Mouse (Mus musculus) MEL-GATA-1-ER (cell line): ENCODE measurements around the gene Evi2a.

ENCODE experiments used
- DNase-seq: peaks from one replicate; pipeline ENCODE4 v3.0.0-alpha.2; 2012; ENCODE audit warnings: low read depth; ENCODE audit errors: extremely low read depth

Gene Evi2a

DNA sequence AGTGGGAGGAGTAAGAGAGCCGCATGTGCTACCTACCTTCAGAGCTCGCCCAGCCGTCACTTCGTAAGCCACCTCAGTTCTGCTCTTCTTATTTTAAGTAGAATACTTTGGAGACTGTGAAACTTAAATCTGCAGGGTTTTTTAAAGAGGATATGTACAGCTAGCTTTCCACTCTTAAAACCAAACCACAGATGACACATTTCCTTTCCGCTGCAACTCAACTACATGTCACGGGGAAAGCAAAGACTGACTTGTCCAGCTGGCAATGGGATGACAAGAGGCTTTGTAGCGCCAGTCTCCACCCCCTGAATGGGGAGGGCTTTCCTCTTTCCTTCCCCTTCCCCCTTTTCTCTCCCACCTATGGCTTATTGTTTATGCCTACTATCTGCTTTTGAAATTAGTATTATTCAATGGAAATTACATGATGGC is at the start of gene Evi2a, which contains the start of gene Evi2:
Gene Evi2a, minus strand, starts transcription at position 277 of the 429 bp plus-strand sequence.
Gene Evi2, minus strand, starts transcription at position 257 of the 429 bp plus-strand sequence.
- DNase-seq, result no peak

DNA sequence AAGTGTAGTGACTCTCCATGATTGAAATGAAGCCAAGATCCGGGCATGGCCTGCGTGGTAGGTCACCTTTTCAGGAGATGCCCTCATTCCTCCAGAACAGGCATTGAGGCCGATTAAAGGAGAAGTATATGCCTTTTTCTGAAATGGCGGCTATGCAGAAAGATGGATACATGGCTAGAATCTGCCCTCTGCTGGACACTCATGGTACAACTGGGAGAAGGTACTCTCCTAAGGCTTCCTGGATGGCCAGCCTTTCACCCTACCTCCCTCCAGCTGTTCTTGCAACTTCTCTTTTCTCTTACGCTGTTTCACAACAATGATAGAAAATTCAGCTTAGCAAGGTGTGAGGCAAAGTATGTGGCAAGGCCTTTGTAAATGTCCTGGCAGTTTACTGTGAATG is 47.3 kb upstream of the Evi2a start:
- peak; percentile 49 for DNase-seq

DNA sequence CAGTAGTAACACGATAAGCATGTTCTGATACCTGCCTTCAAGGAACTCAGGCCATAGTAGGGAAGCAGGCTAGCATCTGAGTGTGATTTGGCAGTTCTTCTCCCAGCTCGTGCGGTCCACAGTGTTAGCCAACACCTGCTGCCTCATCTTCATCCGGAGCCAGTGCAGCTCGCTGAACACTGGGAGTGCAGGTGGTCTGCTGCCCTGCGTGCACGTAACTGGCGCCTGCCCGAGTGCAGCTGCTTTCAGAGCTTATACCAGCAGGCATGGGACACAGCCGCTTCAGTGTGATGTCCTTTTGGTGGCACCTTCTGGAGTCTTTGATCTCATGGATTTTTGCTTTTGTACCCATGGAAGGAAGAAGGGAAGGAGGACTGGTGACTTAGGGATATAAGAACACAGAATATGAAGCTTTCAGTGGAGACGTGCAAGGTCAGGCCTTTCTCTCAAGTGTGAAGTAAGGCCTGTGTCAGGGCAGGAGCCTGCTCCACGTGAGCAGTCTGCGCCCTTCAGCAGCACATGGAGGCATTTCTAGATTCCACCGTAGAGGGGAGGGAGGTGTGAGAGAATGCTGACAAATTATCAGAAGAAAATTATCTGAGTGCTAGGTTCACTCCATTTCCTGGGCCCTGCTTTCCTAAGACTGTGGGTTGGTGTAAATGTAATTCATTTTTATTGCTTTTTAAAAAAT is 45.1 kb upstream of the Evi2a start:
- no peak for DNase-seq

DNA sequence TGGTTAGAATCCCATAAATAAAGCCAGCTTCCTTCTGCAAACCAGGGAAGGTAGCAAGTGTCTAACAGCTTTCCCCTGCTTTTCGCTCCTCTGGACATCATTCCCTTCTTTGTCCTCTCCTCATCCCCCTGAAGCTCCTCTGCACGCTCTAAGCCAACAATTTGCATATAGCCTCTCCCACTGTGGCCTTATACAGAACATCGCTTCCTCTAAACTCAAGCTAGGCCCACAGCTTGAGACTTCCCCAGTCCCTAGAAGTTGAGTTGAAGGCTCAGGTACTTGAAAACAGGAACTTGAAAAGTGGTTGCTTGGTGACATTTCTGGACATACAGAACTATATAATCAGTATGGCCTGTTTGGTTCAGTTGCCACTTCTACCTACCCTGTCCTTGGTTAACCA is 43.4 kb upstream of the Evi2a start:
- DNase-seq, result peak; percentile 26

DNA sequence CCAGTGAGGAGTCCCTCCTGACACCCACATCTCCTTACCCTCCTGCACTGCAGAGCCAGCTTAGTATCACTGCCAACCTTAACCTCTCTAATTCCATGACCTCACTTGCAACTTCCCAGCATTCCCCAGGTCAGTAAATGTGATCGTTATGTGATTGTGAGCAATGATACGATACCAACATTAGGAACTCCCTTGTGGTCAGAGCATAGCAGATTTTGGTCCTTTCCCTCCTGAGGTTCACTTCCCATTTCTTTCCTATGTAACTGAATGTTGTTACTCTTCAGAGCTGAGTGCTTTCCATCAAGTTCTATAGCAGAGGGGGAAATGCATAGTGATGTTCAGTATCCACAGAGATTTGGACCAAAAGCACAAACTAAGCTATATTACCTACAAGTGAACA is 39.9 kb upstream of the Evi2a start:
- no peak for DNase-seq

DNA sequence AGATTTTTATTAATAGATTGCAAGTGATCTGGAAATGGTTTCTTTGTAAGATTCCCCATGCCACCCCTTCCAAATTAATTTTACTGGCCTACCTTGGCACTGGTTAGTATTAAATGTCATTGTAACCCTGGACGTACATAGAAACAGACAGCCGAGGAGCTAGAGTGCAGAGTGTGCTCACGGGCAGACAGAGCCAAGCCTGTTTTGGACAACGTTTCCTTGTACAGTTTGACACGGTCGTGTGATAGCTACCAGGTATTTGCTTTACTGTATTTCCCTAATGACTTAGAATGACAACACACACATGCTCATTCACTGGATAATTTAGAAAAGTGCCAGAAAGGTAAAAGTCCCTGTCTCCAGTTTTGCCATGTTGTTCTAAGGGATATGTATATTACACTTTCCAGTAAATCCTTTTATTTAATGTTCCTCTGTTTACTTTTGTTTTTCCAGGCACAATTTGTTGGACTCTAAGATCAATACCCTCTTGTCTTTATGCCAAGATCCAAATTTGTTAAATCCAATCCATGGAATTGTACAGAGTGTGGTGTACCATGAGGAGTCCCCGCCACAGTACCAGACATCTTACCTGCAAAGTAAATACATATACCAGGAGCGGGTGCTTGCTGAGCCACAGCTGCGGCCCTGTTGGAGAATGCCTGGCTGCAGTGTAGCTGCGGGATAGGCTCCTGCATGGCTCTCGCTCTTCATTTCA is 37.9 kb upstream of the Evi2a start:
- no peak for DNase-seq

DNA sequence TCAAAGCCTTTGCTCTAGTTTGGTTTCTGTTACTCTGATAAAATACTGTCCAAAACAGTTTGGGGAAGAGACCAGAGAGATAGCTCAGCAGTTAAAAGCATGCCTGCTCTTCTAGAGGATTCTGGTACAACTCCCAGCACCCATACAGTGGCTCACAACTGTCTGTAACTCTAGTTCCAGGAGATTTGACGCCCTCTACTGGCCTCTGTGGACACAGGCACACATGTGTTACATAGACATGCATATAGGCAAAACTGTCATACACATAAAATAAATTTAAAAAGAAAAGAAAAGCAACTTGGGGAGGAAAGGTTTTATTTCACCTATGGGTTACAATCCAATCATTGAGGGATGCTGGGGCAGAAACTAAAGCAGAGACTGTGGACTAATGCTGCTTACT is 36.5 kb upstream of the Evi2a start:
- no peak for DNase-seq

DNA sequence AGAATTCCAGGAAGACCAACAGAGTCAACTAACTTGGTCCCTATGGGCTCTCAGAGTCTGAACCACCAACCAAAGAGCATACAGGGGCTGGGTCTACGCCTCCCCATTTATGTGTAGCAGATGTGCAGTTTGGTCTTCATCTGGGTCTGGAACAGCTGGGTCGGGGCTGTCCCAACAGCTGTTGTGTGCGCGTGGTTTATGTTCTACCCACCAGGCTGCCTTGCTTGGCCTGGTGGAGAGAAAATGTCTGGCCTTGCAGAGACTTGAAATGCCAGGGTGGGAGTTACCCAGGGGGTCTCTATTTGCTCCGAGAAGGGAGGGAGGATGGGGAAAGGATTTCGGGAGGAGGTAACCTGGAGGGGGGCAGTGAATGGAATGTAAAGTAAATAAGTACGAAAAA is 33.1 kb upstream of the Evi2a start:
- no peak for DNase-seq

DNA sequence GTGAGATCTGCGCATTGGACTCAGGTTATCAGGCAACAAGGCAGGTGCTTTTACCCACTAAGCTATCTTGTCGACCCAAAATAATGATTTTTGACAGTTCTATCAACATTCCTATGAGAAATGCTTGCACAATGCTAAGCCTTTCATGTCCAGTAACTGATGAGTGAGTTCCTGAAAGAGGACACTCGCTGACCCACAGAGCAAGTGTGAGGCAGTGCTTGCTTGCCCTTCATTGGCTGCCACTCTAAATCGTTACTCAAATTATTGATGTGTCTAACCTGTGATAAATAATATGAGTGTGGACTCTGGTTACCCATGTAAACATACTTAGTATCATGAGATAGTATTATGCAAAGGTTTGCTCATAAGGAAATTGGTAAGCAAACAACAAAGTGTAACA is 30.1 kb upstream of the Evi2a start:
- no peak for DNase-seq

DNA sequence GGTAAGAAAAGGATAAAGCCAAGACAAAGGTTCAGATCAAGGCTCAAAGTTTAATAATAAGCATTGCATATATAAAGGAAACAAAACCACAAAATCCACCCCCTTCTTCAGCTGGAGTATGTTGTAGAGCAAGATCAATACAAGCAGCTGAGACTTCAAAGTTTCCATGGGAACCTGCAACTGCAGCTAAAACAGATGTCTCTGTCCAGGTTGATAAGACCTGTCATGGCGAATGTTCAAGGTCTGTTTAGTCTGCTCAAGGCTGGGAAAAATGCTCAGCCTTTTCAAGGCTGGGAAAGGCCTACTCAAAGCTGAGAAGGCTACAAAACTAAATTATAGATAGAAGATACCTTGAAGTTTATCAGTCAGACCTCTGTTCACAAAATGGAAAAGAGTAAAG is 22.2 kb upstream of the Evi2a start:
- no peak for DNase-seq

DNA sequence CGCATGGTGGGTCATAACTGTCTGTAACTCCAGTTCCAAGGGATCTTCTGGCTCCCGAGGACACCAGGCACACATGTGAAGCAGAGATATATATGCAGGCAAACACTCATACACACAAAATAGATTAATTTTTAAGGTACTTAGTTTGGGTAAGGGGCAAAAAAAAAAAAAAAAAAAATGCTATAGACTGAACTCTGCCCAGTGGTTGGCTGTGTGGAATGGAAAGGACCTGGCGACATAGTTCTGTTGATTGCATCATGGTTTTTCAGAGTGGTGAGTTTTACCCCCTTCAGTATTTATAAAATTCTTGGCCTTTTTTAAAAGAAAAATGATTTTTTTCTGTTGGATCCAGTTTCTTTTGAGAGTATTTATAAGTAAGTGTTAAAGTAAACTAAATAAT is 5.9 kb upstream of the Evi2a start:
- no peak for DNase-seq

DNA sequence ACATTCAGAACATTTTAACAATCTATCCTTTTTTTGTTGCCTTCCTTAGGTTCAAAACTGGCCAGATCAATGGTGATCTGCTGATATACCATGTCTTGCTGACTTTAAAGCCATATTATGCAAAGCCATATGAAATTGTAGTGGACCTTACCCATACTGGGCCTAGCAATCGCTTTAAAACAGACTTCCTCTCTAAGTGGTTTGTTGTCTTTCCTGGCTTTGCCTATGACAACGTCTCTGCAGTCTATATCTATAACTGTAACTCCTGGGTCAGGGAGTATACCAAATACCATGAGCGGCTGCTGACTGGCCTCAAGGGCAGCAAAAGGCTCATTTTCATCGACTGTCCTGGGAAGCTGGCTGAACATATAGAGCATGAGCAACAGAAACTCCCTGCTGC is 5.1 kb upstream of the Evi2a start:
- DNase-seq, result no peak

DNA sequence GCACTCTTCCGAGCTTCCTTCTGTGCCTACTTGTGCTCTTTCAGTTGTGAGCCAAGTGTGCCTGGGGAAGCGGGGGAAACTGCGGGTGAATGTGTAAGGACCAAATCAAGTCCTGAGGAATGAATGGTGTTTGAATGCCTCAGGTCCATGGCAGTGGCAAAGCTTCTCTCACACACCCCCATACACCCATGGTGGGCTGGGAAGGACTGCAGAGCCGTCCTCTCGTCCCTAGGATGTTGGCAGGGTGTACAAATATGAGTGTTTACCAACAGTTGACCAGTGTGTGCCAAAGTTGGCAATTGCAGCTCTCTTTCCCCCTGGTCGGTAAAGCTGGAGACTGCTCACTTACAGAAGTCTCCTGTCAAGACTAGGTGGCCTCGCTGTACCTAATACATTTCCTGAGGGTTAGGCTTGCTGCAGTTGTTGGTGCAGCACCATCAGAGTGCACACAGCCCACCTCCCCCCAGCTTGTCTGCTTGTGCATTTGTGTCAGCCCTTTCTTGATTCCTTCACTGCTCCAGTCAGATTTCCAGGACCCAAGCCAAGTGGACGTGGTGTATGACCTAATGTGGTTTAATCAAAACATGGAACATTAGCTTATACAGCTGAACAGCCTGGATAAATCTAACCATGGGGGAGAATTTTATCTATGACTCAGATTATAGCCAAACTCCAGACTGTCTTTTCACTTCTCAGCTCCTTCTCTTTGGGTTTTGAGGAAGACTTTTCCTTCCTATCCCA is 3.7 kb upstream of the Evi2a start:
- no peak for DNase-seq

DNA sequence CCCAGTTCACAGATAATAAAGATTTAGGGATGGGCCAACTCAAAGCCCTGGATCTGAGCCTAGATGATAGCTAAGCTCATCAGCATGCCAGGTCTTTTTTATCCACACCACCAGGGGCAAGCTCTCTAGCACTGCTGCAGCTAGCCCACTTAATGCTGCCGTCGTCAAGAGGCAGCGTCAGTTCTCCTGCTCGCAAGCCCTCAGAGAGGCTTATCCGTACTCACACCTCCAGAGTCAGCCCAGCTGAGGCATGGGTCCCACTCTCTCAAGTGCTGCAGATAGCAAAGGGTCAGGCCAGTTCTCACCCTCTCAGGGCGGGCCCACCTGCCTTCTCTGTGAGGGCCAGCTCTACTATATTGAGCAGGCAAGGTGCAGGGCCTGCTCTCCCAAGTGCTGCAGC is 2.9 kb upstream of the Evi2a start:
- no peak for DNase-seq

DNA sequence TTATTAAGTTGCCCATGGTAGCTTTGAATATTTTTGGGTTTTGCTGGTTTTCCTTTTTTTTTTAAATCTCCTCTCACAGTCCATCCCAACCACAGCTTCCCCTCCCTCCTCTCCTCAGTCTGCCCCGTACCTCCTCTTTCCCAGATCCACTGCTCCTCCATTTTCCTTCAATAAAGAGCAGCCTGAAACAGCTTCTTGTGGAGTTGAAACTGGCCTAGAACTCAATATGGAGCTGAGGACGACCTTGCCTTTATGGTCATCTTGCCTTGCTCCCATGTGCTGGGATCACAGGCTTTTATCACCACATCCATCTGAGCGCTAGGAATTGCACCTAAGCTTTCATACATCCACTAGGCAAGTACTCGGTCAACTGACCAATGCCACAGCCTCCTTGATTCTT is 1.1 kb upstream of the Evi2a start:
- no peak for DNase-seq

DNA sequence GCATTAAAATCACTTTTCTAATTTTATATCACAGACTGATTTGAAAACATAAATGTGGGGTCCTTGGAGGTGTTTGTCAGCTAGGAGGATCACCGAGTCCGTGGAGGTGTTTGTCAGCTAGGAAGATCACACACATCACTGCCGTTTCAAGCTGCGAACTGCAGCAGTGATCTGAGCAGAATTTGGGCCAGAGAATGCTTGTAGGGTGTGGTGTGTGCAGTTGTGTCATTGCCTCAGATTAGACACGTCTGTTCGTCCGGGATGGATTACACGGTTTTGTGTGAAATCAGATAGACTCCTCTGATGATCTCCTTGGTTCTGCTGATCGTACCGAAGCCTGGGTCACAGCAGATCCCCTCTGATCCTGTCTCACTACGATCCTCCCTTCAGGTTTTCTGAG is 365 bp upstream of the Evi2a start:
- DNase-seq, result no peak

DNA sequence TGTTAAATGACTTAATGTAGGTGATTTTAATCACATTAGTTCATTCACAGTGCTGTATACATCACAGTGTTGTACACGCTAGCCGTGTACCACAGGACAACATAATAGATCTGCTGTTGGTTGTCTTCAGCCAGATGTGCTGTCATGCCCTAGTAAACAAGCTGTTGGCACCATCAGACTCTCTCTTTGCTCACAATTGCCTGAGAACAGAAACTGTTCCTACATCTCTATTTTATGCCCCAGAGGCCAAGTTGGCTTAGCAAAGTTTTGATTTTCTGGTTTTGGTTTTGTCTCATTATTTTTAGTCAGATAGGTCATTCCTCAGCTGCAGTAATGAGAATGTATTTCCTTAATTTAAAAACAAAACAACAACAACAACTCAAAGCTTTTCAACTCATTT is 673 bp downstream of the Evi2a start:
- no peak for DNase-seq

DNA sequence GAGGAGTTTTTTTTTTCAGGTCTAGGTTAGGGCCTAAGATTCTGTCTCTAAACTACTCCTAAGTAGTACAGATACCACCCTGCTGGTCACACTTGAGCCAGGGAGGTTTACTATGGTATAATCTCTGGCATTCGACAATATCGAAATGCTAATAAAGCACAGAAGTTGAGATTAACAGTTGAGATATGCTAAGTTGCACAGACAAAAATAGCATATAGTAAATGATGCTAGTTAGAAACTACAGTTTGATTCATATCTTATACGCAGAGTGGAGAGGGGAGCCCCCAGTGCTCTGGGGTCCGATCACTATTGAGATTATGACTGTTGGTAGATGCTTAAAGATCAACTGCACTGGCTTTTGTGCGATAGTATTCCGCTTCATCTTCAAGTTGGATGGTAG is 1.2 kb downstream of the Evi2a start:
- no peak for DNase-seq

DNA sequence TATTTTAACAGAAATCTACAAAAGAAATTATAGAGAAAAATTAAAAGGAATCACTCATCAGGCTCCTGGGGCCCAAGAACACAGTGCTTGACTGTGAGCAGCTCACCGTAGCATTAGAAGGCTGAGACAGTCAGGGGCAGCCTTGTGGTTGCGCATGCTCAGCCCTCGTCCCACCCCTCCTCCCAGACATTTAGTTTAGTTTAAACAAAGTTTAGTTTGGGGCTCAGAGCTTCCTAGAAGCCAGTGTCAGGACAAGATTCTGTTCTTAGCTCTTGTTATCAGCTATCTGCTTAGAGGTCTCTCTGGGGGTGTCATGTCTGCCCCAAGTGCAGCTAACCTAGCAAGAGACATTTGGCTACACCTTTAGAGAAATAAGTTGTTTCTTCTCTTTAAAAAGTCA is 1.8 kb downstream of the Evi2a start:
- no peak for DNase-seq

DNA sequence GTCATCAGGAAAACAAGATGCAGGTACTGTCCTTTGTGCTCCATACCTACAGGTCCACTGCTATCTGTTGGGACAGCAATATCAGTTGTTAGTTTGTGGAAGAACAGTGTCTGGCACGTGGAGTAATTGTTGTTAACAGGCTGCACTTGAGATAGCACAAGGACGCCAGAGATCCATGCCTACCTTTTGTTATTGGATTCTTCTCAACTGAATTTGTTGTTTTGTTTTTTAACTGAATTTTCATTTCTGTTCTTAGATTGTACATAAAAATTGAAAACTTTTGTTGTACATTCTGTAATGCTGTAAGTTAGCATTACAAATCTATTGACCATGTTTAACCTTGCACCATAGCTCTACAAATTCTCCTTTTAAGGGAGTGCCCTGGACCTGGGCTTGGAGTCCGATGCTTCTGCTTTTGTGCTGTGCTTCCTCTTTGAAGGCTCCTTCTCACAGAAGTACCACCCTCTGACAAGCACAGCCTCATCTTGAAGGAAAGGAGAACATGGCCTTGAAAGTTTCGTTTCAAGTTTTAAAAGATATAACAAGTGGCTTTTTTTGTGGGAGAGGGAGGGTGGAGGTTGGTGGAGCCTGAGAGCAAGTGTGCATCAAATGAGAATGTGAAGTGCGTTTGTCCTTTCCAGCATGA is 2.5 kb downstream of the Evi2a start:
- DNase-seq, result peak; percentile 86

DNA sequence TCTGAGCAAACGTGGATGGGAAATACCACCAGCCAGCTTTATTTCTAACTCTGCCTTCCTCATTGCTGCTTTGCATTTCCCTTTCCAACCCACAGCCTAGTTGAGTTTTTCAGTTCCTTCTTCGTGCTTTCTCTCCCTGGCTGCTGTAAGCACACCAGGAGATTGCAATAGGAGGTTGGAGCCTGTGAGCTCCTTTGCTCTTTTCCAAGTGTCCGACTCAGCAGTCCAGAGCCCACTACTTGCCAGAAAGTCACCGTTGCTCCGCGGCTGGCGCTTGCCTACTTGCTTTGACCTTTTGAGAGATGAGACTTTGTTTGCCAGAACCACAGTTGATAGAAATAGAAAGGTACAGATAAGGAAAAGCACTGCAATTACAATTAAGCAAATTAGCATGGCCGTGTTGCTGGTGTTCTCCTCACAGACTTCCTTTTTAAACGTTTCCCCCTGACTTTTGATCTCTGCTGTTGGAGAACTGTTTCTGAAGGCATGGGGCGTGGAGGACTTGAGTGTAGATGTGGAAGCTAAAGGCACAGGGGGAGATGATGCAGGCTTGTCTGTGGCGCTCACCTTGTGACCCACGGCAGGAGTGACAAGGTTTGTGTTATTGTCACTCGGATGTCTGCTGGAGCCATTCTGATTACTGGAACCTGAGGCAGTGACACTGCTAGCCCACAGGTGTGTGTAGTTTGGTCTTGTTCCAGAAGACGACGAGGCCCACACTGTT is 3.2 kb downstream of the Evi2a start:
- no peak for DNase-seq
